Mouse (Mus musculus): ENCODE measurements around the gene Megf6.

- no peak for TF ChIP-seq CTCF (conservative IDR thresholded peaks at IDR 0.05; ENCODE audit: insufficient read depth, insufficient read length, low read depth, low read length)
- no peak for TF ChIP-seq POLR2A (IDR thresholded peaks at IDR 0.05; ENCODE audit: low read depth, low read length)
These were observed 129.2 kb downstream of the Megf6 start for GRCm38 (mm10) chr4:154299541-154300271.
